Comparison of ENCODE assay signal across 8 mouse cellular contexts in genomic region chr8:105856168-105856835, GRCm38 (mm10). TPM values are rescaled to one million over a fixed set of nuclear protein-coding genes. Genes with fewer than 3 reads are reported as not detected.
DNase-seq lines count a peak whose midpoint lies in the region; ATAC-seq lines count a peak whose summit lies in the region.

No protein-coding gene starts in this region.

- H3K4me3 ChIP-seq in heart, embryonic 10.5 days: peak overlapping the region; percentile 77
- H3K4me3 ChIP-seq in forebrain, embryonic 10.5 days: peak overlapping the region; percentile 75
- peak overlapping the region; percentile 77 for H3K4me3 ChIP-seq in liver, embryonic 11.5 days (ENCODE audit: low read depth, low read length)

- H3K9ac ChIP-seq in liver, embryonic 11.5 days (ENCODE audit: low read depth, low read length): peak overlapping the region; percentile 81

- H3K9me3 ChIP-seq in heart, embryonic 10.5 days: no peaks in the 10 kb centered on the region
- no peaks in the 10 kb centered on the region for H3K9me3 ChIP-seq in forebrain, embryonic 10.5 days
- no peaks in the 10 kb centered on the region for H3K9me3 ChIP-seq in liver, embryonic 11.5 days (ENCODE audit: control insufficient read depth, low read length)

- 14% methylated on average over 15 of the region's 15 CpGs for WGBS in heart, embryonic 10.5 days
- 32% methylated on average over 15 of the region's 15 CpGs for WGBS in forebrain, embryonic 10.5 days
- WGBS in liver, embryonic 11.5 days: 11% methylated on average over 15 of the region's 15 CpGs

- DNase-seq in heart, embryonic 10.5 days (ENCODE audit: low spot score): no peak
- no peak for DNase-seq in heart, postnatal 4 days
- peak; percentile 40 for DNase-seq in 3T3-L1 (ENCODE audit: low read depth, low spot score)
- no peak for DNase-seq in forebrain, embryonic 10.5 days (ENCODE audit: extremely low spot score, low spot score)
- DNase-seq in liver, embryonic 11.5 days (ENCODE audit: low spot score): no peak
- no peak for DNase-seq in adrenal gland, adult 2 months
- DNase-seq in embryo, embryonic 10.5 days (ENCODE audit: low spot score): no peak

- peaks cover 12% of the 10 kb centered on the region; the same call in 1 of the 2 replicates for H3K36me3 ChIP-seq in heart, embryonic 10.5 days
- peaks cover 21% of the 10 kb centered on the region for H3K36me3 ChIP-seq in forebrain, embryonic 10.5 days (replicated peaks)
- H3K36me3 ChIP-seq in liver, embryonic 11.5 days (ENCODE audit: control insufficient read depth, insufficient read depth, low read length): peaks cover 3% of the 10 kb centered on the region; the same call in 1 of the 2 replicates

- peak overlapping the region; percentile 92 for H3K4me2 ChIP-seq in liver, embryonic 11.5 days

- H3K27ac ChIP-seq in heart, embryonic 10.5 days: peak overlapping the region; percentile 92
- peak overlapping the region; percentile 96 for H3K27ac ChIP-seq in forebrain, embryonic 10.5 days
- H3K27ac ChIP-seq in liver, embryonic 11.5 days (ENCODE audit: low read depth, low read length): peak overlapping the region; percentile 79; the same call in 1 of the 2 replicates

- H3K27me3 ChIP-seq in heart, embryonic 10.5 days (ENCODE audit: insufficient read depth, poor library complexity, severe bottlenecking): no peaks in the 10 kb centered on the region
- no peaks in the 10 kb centered on the region for H3K27me3 ChIP-seq in forebrain, embryonic 10.5 days (ENCODE audit: poor library complexity, severe bottlenecking)
- H3K27me3 ChIP-seq in liver, embryonic 11.5 days (replicated peaks; ENCODE audit: control insufficient read depth, insufficient read depth, low read length): no peaks in the 10 kb centered on the region

- H3K4me1 ChIP-seq in heart, embryonic 10.5 days: peaks cover 52% of the 10 kb centered on the region
- peaks cover 68% of the 10 kb centered on the region for H3K4me1 ChIP-seq in forebrain, embryonic 10.5 days
- H3K4me1 ChIP-seq in liver, embryonic 11.5 days (replicated peaks; ENCODE audit: control insufficient read depth, insufficient read depth, low read length): peaks cover 43% of the 10 kb centered on the region

- ATAC-seq in liver, embryonic 11.5 days (replicated peaks; ENCODE audit: low FRiP score): no peak
- no peak for ATAC-seq in granulocyte monocyte progenitor cell, adult 5-6 weeks (replicated peaks; ENCODE audit: poor library complexity, severe bottlenecking)

RNA-seq across cellular contexts. Expression of gene Thap11, which starts 1.4 kb away (rescaled TPM):
- 61.6 and 74.0 TPM in 2 replicates for polyA plus RNA-seq in heart, embryonic 10.5 days (2016; fragmentation: Nextera tagmentation; extraction: Ambion mirVana)
- total RNA-seq in heart, postnatal 4 days (2021): 10 to 100 TPM; 26.4 to 29.3 TPM
- 80.2 and 81.3 TPM in 2 replicates for polyA plus RNA-seq in forebrain, embryonic 10.5 days (2016; fragmentation: Nextera tagmentation; extraction: Ambion mirVana)
- 62.0 and 66.5 TPM in 2 replicates for polyA plus RNA-seq in liver, embryonic 11.5 days (2014; fragmentation: Nextera tagmentation; extraction: Ambion mirVana)
- total RNA-seq in granulocyte monocyte progenitor cell, adult 5-6 weeks (2014; fragmentation: Nextera tagmentation): 20.4 and 30.1 TPM in 2 replicates
- total RNA-seq in granulocyte monocyte progenitor cell, adult 5-6 weeks (2017): 29.9 and 36.8 TPM in 2 replicates
- 10 to 100 TPM; 31.7 to 38.0 TPM for total RNA-seq in adrenal gland, adult 2 months (2021)
- 79.7 and 91.6 TPM in 2 replicates for polyA plus RNA-seq in adrenal gland, adult 2 months (2012; rRNA removed)

RNA-seq across cellular contexts. Expression of gene Cenpt, which starts 3.2 kb away (rescaled TPM):
- polyA plus RNA-seq in heart, embryonic 10.5 days (2016; fragmentation: Nextera tagmentation; extraction: Ambion mirVana): 46.5 and 55.2 TPM in 2 replicates
- 10 to 100 TPM; 16.8 to 18.4 TPM for total RNA-seq in heart, postnatal 4 days (2021)
- polyA plus RNA-seq in forebrain, embryonic 10.5 days (2016; fragmentation: Nextera tagmentation; extraction: Ambion mirVana): 49.5 and 57.9 TPM in 2 replicates
- polyA plus RNA-seq in liver, embryonic 11.5 days (2014; fragmentation: Nextera tagmentation; extraction: Ambion mirVana): 37.0 and 37.5 TPM in 2 replicates
- total RNA-seq in granulocyte monocyte progenitor cell, adult 5-6 weeks (2014; fragmentation: Nextera tagmentation): 21.4 and 22.0 TPM in 2 replicates
- 9.9 and 10.0 TPM in 2 replicates for total RNA-seq in granulocyte monocyte progenitor cell, adult 5-6 weeks (2017)
- total RNA-seq in adrenal gland, adult 2 months (2021): 1 to 10 TPM; 5.9 to 6.7 TPM
- 5.9 and 8.1 TPM in 2 replicates for polyA plus RNA-seq in adrenal gland, adult 2 months (2012; rRNA removed)

RNA-seq across cellular contexts. Expression of gene Nutf2, which starts 4.1 kb away (rescaled TPM):
- polyA plus RNA-seq in heart, embryonic 10.5 days (2016; fragmentation: Nextera tagmentation; extraction: Ambion mirVana): 274 and 314 TPM in 2 replicates
- 10 to 100 TPM; 44.7 to 45.7 TPM for total RNA-seq in heart, postnatal 4 days (2021)
- 394 and 447 TPM in 2 replicates for polyA plus RNA-seq in forebrain, embryonic 10.5 days (2016; fragmentation: Nextera tagmentation; extraction: Ambion mirVana)
- 304 and 312 TPM in 2 replicates for polyA plus RNA-seq in liver, embryonic 11.5 days (2014; fragmentation: Nextera tagmentation; extraction: Ambion mirVana)
- total RNA-seq in granulocyte monocyte progenitor cell, adult 5-6 weeks (2014; fragmentation: Nextera tagmentation): 158 and 185 TPM in 2 replicates
- 59.3 and 120 TPM in 2 replicates for total RNA-seq in granulocyte monocyte progenitor cell, adult 5-6 weeks (2017)
- total RNA-seq in adrenal gland, adult 2 months (2021): 10 to 100 TPM; 30.2 to 44.0 TPM
- polyA plus RNA-seq in adrenal gland, adult 2 months (2012; rRNA removed): 19.3 and 24.8 TPM in 2 replicates

RNA-seq across cellular contexts. Expression of gene Edc4, which starts 24.4 kb away (rescaled TPM):
- polyA plus RNA-seq in heart, embryonic 10.5 days (2016; fragmentation: Nextera tagmentation; extraction: Ambion mirVana): 50.2 and 52.6 TPM in 2 replicates
- 10 to 100 TPM; 34.0 to 34.8 TPM for total RNA-seq in heart, postnatal 4 days (2021)
- 73.7 and 75.2 TPM in 2 replicates for polyA plus RNA-seq in forebrain, embryonic 10.5 days (2016; fragmentation: Nextera tagmentation; extraction: Ambion mirVana)
- 43.7 and 47.5 TPM in 2 replicates for polyA plus RNA-seq in liver, embryonic 11.5 days (2014; fragmentation: Nextera tagmentation; extraction: Ambion mirVana)
- total RNA-seq in granulocyte monocyte progenitor cell, adult 5-6 weeks (2014; fragmentation: Nextera tagmentation): 26.7 and 29.3 TPM in 2 replicates
- 26.4 and 42.3 TPM in 2 replicates for total RNA-seq in granulocyte monocyte progenitor cell, adult 5-6 weeks (2017)
- 10 to 100 TPM; 33.8 to 35.9 TPM for total RNA-seq in adrenal gland, adult 2 months (2021)
- 74.9 and 97.4 TPM in 2 replicates for polyA plus RNA-seq in adrenal gland, adult 2 months (2012; rRNA removed)

RNA-seq across cellular contexts. Expression of gene Tsnaxip1, which starts 28.8 kb away (rescaled TPM):
- 0.06 TPM in 2 replicates for polyA plus RNA-seq in heart, embryonic 10.5 days (2016; fragmentation: Nextera tagmentation; extraction: Ambion mirVana)
- total RNA-seq in heart, postnatal 4 days (2021): not detected
- 0.06 and 0.07 TPM in 2 replicates for polyA plus RNA-seq in forebrain, embryonic 10.5 days (2016; fragmentation: Nextera tagmentation; extraction: Ambion mirVana)
- 0.12 TPM in 1 of 2 replicates, not detected in the other for polyA plus RNA-seq in liver, embryonic 11.5 days (2014; fragmentation: Nextera tagmentation; extraction: Ambion mirVana)
- total RNA-seq in granulocyte monocyte progenitor cell, adult 5-6 weeks (2014; fragmentation: Nextera tagmentation): not detected in 2 replicates
- total RNA-seq in granulocyte monocyte progenitor cell, adult 5-6 weeks (2017): not detected in 2 replicates
- total RNA-seq in adrenal gland, adult 2 months (2021): not detected
- not detected in 2 replicates for polyA plus RNA-seq in adrenal gland, adult 2 months (2012; rRNA removed)

Comparison
In these comparisons a context has a peak if more than half of its experiments do, and no peak if none do; other contexts are left out.
1. RNA of gene Nutf2, which starts 4.1 kb away (polyA plus RNA-seq): 394 to 447 TPM in forebrain, embryonic 10.5 days, 274 to 314 TPM in heart, embryonic 10.5 days and 304 to 312 TPM in liver, embryonic 11.5 days; 19.3 to 24.8 TPM in adrenal gland, adult 2 months; every median in the first group is over 10 times any median in the second.
2. Peak in every context shown above with its lines, with median percentiles within 50 percentile points of each other: H3K27ac ChIP-seq and H3K4me3 ChIP-seq.